Mouse (Mus musculus): ENCODE results near the gene Pdlim4. TPM values are rescaled to one million over a fixed set of nuclear protein-coding genes. Genes with fewer than 3 reads are reported as not detected.

Gene Pdlim4
- polyA plus RNA-seq, 1 experiment: 469 TPM

GRCm38 (mm10) chr11:54102706-54103449, 34.1 kb upstream of the Pdlim4 start:
- no peak for TF ChIP-seq MAX (IDR thresholded peaks at IDR 0.05; ENCODE audit: low read depth)
- no peak for TF ChIP-seq POLR2AphosphoS2 (IDR thresholded peaks at IDR 0.05; ENCODE audit: insufficient read length, low read depth)
- no peak for TF ChIP-seq REST (IDR thresholded peaks at IDR 0.05; ENCODE audit: insufficient read depth, insufficient read length)
- TF ChIP-seq MYOD1 (IDR thresholded peaks at IDR 0.05; ENCODE audit: control insufficient read depth in 1 of 3, insufficient read length in 2 of 3, low read depth in 2 of 3): no peak
- TF ChIP-seq MYOG (IDR thresholded peaks at IDR 0.05; ENCODE audit: control insufficient read depth in 1 of 3, insufficient read depth in 1 of 3, insufficient read length in 2 of 3, low read depth in 2 of 3): no peak
- no peaks in the 10 kb centered on the region for H3K27me3 ChIP-seq (ENCODE audit: control insufficient read depth, insufficient read depth, insufficient read length)

DNA sequence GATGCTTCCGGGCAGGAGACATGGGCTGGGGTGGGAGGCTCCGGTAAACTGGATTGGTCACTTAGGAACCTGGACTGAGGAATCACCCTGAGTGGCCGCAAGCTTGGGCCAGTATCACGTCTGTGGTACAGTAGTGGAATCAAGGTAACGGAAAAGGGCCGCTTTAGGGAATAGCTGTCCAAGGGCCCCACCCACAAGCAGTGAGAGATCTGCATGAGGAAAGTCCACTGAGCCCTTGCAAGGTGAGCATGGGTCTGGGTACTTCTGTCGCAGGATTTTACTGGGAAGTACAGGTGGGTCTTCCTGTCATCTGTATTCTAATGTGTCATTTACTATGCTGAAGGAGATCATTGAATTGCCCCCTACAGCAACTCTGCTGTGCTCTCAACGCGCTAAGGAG, 32.9 kb upstream of the Pdlim4 start:
- Histone ChIP-seq H3ac (ENCODE audit: control insufficient read depth, insufficient read length) (no peak overlapping the region), H3K36me3 (ENCODE audit: control insufficient read depth, insufficient read depth) (no peaks in the 10 kb centered on the region), H3K79me2 (ENCODE audit: control insufficient read depth, insufficient read depth) (no peaks in the 10 kb centered on the region), H3K27me3 (ENCODE audit: control insufficient read depth, insufficient read depth, insufficient read length) (no peaks in the 10 kb centered on the region), H3K4me3 (peak overlapping the region; percentile 28), H3K4me2 (ENCODE audit: low read depth) (peak overlapping the region; percentile 96)
- TF ChIP-seq MAX (IDR thresholded peaks at IDR 0.05; ENCODE audit: low read depth) (no peak), SRF (IDR thresholded peaks at IDR 0.05; ENCODE audit: control insufficient read depth, insufficient read length, low read depth) (no peak), TCF12 (IDR thresholded peaks at IDR 0.05; ENCODE audit: insufficient read depth, poor library complexity, severe bottlenecking) (no peak), TCF3 (IDR thresholded peaks at IDR 0.05; ENCODE audit: insufficient read length, low read depth) (no peak), POLR2AphosphoS2 (IDR thresholded peaks at IDR 0.05; ENCODE audit: insufficient read length, low read depth) (no peak), USF1 (IDR thresholded peaks at IDR 0.05; ENCODE audit: low read depth) (no peak), POLR2A (IDR thresholded peaks at IDR 0.05; ENCODE audit: insufficient read length, low read depth) (no peak), E2F4 (IDR thresholded peaks at IDR 0.05; ENCODE audit: insufficient read depth) (no peak), CEBPB (IDR thresholded peaks at IDR 0.05; ENCODE audit: insufficient read depth, poor library complexity, severe bottlenecking) (no peak), REST (IDR thresholded peaks at IDR 0.05; ENCODE audit: insufficient read depth, insufficient read length) (no peak)

More at GRCm38 (mm10) chr11:54102706-54103449, 34.1 kb upstream of the Pdlim4 start:
- no peak overlapping the region for H3ac ChIP-seq (ENCODE audit: control insufficient read depth, insufficient read length)
- no peaks in the 10 kb centered on the region for H3K79me2 ChIP-seq (ENCODE audit: control insufficient read depth, insufficient read depth)
- H3K36me3 ChIP-seq (ENCODE audit: control insufficient read depth, insufficient read depth): no peaks in the 10 kb centered on the region
- H3K4me3 ChIP-seq: no peak overlapping the region
- peak overlapping the region; percentile 96 for H3K4me2 ChIP-seq (ENCODE audit: low read depth)

- Histone ChIP-seq H3K79me2 (ENCODE audit: control insufficient read depth, insufficient read depth) (no peaks in the 10 kb centered on the region), H3K36me3 (ENCODE audit: control insufficient read depth, insufficient read depth) (no peaks in the 10 kb centered on the region), H3ac (ENCODE audit: control insufficient read depth, insufficient read length) (peak overlapping the region; percentile 52), H3K4me3 (peak overlapping the region; percentile 28), H3K27me3 (ENCODE audit: control insufficient read depth, insufficient read depth, insufficient read length) (no peaks in the 10 kb centered on the region), H3K4me2 (ENCODE audit: low read depth) (peak overlapping the region; percentile 96)
- no peak for TF ChIP-seq REST (IDR thresholded peaks at IDR 0.05; ENCODE audit: insufficient read depth, insufficient read length)
- no peak for TF ChIP-seq SRF (IDR thresholded peaks at IDR 0.05; ENCODE audit: control insufficient read depth, insufficient read length, low read depth)
- TF ChIP-seq POLR2AphosphoS2 (IDR thresholded peaks at IDR 0.05; ENCODE audit: insufficient read length, low read depth): peak; percentile 72
- no peak for TF ChIP-seq E2F4 (IDR thresholded peaks at IDR 0.05; ENCODE audit: insufficient read depth)
- TF ChIP-seq CEBPB (IDR thresholded peaks at IDR 0.05; ENCODE audit: insufficient read depth, poor library complexity, severe bottlenecking): no peak
- peak; percentile 84 for TF ChIP-seq POLR2A (IDR thresholded peaks at IDR 0.05; ENCODE audit: insufficient read length, low read depth)
- TF ChIP-seq TCF3 (IDR thresholded peaks at IDR 0.05; ENCODE audit: insufficient read length, low read depth): no peak
- TF ChIP-seq USF1 (IDR thresholded peaks at IDR 0.05; ENCODE audit: low read depth): no peak
- no peak for TF ChIP-seq MAX (IDR thresholded peaks at IDR 0.05; ENCODE audit: low read depth)
Observed at GRCm38 (mm10) chr11:54100692-54101591, 32.1 kb upstream of the Pdlim4 start.

DNA sequence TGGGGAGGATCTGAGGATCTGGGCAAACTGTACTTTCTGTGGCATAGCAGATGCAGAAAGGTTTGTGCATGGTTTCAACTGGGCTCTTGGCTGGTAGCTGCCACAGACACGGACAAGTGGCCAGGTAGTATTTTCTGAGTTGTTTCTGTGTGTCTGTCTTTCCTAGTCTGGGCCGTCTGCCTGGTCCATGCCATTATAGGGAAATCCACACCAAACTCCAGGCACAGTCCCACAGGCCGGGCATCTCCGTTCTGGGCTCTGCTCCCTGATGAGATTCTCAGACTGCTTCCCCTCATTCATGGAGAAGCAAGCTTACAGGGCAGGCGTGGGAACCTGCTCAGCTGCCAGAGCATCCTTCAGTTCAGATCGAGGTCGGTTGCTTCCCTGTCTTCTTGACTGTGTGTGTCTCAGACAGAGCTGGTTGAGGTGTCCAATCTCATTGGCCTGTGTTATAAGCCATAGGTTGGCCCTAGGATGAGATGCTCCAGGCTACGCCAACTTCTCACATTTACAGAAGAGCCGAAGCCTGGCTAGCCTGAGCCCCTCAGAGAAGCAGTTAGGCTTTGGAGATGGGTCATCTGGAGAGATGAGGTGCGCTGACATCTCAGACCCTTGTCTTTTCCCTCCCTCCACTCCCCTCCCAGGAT, 31.4 kb upstream of the Pdlim4 start, which contains the start of gene P4ha2:
Gene P4ha2 (plus strand): TSS at position 51 of the 647 bp plus-strand sequence.
- peak within 1 kb of the TSS; percentile 28 for H3K4me3 ChIP-seq
- H3K4me2 ChIP-seq (ENCODE audit: low read depth): peak within 1 kb of the TSS; percentile 96
- no peaks in the 10 kb centered on the region for H3K79me2 ChIP-seq (ENCODE audit: control insufficient read depth, insufficient read depth)
- H3ac ChIP-seq (ENCODE audit: control insufficient read depth, insufficient read length): peak within 1 kb of the TSS; percentile 52
- H3K27me3 ChIP-seq (ENCODE audit: control insufficient read depth, insufficient read depth, insufficient read length): no peaks in the 10 kb centered on the region
- H3K36me3 ChIP-seq (ENCODE audit: control insufficient read depth, insufficient read depth): no peaks in the 10 kb centered on the region
- TF ChIP-seq MYOD1 (IDR thresholded peaks at IDR 0.05; ENCODE audit: control insufficient read depth in 1 of 3, insufficient read length in 2 of 3, low read depth in 2 of 3) (no peak), USF1 (IDR thresholded peaks at IDR 0.05; ENCODE audit: low read depth) (no peak), POLR2A (IDR thresholded peaks at IDR 0.05; ENCODE audit: insufficient read length, low read depth) (no peak), MAX (IDR thresholded peaks at IDR 0.05; ENCODE audit: low read depth) (no peak), TCF12 (IDR thresholded peaks at IDR 0.05; ENCODE audit: insufficient read depth, poor library complexity, severe bottlenecking) (no peak), E2F4 (IDR thresholded peaks at IDR 0.05; ENCODE audit: insufficient read depth) (no peak), SRF (IDR thresholded peaks at IDR 0.05; ENCODE audit: control insufficient read depth, insufficient read length, low read depth) (no peak), TCF3 (IDR thresholded peaks at IDR 0.05; ENCODE audit: insufficient read length, low read depth) (no peak), MYOG (IDR thresholded peaks at IDR 0.05; ENCODE audit: control insufficient read depth in 1 of 3, insufficient read depth in 1 of 3, insufficient read length in 2 of 3, low read depth in 2 of 3) (no peak), POLR2AphosphoS2 (IDR thresholded peaks at IDR 0.05; ENCODE audit: insufficient read length, low read depth) (no peak), REST (IDR thresholded peaks at IDR 0.05; ENCODE audit: insufficient read depth, insufficient read length) (no peak), CEBPB (IDR thresholded peaks at IDR 0.05; ENCODE audit: insufficient read depth, poor library complexity, severe bottlenecking) (no peak)

Measured in myocyte (in vitro differentiated cells).